Mouse (Mus musculus): ENCODE measurements around the gene 1190002N15Rik.

The 1190002N15Rik gene

DNA sequence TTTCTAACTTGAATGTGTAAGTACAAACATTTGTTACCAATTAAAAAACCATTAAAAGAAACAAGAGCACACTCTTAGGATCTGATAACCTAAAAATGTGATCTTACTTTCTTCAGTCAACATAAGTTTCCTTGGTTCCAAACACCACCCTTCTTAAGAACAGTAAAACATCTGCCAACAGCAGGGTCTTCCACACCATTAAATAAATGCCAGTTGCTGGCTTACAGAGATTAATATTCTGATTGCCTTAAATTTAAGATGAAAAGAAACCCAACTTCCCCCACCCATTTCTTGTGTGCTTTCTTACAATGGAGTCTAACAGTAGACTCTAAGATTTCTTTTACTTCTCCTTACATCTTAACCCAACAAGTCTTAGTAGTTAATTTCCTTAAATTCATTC, 7.9 kb downstream of the 1190002N15Rik start:
- DNase-seq (ENCODE audit: low read depth, low spot score), result no peak

DNA sequence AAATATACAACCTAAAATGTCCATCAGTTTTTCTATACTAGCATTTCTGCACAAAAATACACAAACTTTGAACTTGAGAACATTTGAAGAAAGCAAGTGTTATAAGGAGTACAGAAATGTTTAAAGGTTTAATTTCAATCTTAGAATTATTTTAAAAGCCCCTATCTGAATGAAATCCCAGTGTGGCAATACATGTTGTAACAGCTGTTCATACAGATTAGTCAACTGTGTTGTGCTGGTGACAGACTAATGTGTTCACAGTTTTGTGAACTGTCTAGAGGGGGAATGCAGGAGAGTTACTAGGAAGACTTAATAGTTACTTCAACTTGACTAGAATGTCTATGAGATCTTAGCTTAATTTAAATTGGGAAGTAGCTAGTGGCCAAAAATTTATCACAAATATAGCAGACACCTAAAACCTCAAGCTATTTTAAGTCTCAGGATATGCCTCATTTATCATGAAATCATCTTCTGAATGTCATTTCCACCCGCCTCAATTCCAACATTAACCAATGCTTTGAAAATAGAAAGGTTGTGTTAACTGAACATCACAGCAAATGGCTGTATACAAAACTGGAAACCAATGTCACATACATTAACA, 8.6 kb downstream of the 1190002N15Rik start:
- no peak for DNase-seq (ENCODE audit: low read depth, low spot score)

DNA sequence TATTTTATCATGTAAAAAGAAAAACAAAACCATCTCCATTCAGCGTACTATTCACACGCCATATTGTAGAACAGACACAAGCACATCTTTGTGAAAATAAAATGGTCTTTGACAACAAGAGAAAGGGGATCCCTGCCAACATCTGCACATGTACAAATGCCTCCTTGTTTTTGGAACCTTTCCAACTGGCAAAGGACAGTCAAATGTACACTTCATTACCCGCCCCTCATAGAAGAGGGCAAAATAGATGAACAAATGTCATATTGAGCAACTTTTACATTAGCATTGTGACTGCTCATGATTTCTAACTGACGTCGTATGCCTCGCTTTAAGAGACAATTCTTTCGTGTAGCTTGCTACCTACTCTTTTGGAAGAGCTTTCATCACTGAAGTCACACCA, 11.4 kb downstream of the 1190002N15Rik start:
- no peak for DNase-seq (ENCODE audit: low read depth, low spot score)

DNA sequence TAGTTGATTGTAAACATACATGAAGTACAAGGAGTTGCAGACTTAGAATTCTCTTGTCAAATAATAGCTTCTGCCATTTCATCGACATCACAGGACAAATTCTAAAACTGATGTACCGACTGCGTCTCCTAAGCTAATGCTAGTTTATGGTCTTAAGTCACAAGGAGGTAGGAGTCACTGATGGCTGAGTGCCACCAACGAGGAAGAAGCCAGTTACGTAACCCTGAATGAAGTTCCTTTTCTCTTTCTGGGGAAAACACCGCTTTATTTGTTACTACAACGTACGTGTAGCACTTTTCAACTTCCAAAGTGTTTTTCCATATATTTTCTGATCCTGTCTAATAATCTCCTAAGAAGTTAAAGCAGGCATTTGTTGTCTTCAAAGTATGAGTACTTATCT, 25.6 kb downstream of the 1190002N15Rik start:
- DNase-seq (ENCODE audit: low read depth, low spot score), result no peak

DNA sequence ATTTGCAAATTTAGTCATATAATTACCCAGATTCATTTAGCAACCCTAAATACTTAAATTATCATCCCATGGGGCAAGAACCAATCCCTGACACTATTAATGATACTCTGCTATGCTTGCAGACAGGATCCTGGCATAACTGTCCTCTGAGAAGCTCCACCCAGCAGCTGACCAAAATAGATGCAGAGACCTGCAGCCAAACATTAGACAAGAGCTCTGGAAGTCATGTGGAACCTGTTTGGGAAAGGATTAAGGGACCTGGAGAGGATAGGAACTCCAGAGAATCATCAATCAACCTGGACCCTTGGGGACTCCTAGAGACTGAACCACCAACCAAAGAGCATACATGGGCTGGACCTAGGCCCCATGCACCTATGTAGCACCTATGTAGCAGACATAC, 26.7 kb downstream of the 1190002N15Rik start:
- no peak for DNase-seq (ENCODE audit: low read depth, low spot score)

DNA sequence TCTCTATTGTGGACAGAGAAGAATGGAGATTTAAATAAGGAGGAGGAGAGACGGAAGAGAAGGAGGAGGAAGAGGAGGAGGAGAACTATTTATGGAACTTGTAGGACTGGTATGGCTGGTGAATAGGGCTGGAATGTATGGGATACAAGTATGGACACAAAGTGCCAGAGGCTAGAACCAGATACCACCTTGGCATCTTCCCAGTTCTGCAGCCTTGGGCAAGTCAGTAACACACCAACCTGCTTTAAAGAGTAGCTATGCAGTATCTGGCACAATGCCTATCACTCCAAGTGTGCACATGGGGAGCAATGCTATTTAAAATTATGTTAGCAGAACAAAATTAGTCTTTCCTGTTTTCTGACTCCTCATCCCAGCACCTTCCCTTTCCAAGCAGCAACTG, 30.9 kb downstream of the 1190002N15Rik start:
- DNase-seq (ENCODE audit: low read depth, low spot score), result no peak

DNA sequence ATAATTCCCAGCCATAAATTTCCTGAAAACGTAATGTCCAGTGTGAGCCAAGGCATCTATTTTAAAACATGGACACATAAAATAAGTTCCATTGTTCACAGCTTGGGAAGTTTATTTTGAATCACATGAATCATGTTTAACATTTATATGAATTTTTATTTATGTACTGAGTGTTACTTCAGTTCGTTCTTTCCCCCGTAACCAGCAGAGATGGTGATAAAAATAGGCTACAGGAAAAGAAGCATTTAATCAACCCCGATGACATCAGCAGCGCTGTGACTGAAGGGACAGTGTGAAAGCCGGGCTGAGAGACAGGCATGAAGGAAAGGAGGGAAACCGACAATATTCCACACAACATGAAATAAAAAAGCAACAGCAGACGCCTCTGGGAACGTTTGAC, 46.4 kb downstream of the 1190002N15Rik start:
- DNase-seq (ENCODE audit: low read depth, low spot score), result no peak

DNA sequence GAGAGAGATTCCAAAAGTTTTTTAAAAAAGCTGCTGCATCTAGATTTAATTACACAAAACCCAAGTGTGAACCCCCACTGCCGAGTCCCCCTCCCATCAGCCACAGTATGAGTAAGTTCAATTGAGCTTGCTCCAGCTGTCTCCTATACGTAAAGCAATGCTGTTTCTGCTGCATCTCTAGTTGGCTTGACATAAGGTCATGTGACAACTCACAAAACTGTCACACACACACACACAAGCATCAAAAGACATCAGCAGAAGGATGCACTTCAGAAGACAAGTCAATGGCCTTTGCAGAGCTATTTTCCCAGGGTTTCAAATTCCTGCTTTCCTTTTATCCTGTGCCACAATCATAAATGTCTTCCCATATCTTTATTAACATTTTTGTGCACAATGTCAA, 49.9 kb downstream of the 1190002N15Rik start:
- DNase-seq (ENCODE audit: low read depth, low spot score), result no peak

DNA sequence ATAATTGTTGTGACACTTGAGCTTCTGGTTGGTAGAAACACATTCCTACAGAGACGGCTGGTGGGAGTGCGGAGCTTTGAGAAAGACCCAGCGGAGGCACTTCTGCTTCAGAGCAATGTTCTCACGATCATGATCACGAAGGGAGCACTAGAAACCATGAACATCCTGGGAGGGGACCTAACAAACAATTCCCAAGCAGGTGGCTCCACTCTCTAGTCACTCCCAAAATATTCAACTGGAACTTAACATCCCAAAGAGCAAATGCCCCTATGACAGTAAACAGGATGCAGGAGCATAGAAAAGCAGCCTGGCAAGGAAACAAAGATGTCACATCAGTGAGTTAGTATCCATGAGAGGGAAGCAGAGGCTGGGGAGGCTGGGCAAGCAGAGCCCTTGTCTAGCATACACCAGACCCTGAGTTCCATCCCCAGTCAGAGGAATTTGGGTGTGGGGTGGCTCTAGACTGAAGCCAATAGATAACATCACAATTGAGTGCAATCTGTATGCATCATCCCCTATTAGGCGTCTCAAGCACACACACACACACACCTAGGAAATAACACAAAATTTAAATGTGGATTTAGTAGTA, 54.5 kb downstream of the 1190002N15Rik start:
- DNase-seq (ENCODE audit: low read depth, low spot score), result no peak

DNA sequence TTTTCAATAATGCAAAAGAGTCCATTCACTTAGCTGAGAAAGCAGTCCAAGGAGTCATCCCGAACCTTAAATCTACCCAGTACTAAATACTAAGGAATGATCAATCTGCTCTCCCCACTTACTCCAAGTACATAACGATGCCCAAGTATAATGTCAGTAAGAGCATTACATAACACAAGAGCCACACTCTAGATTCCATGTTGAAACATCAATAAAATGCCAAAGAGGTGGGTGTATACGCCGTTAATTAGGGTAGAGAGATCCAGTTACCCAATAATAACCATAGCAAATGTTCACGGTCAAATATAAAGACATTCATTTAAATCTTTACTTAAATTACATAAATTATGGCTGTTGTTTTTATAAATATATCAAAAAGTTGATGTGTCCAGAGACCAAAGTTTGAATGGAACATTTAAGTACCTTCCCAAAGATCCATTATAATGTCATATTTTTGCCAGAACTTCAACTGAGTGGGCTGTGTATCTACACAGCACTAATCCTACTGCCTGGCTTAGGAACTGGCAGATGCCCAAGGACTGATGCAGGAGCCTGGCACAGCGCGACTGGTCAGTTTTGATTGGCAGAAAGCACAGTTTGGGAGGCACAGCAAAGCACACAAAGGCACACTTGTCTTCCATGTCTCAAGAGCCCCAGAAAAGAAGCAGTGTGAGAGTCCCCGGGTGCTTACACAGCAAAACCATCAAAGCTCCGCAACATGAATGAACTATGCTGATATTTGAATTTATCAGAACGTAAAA, 55.5 kb downstream of the 1190002N15Rik start:
- DNase-seq (ENCODE audit: low read depth, low spot score), result no peak

DNA sequence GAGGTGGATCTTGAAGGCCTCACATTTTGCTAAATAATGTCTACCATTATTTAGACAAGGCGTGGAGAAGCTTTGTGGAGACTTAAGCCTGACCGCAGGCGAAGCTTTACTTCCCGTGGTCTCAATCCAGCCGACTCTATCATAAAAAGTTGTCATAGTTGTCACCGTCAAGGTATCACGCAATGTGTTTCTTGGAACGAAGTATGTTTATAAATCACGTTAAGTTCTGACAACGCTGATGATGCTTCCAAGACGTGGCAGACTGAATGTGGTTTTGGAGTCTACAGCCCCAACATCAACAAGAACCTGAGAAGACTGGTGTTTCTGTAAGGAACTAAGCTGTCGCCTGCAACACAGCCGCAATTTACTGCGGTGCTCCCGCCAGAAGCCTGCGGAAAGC, 56.8 kb downstream of the 1190002N15Rik start:
- no peak for DNase-seq (ENCODE audit: low read depth, low spot score)

DNA sequence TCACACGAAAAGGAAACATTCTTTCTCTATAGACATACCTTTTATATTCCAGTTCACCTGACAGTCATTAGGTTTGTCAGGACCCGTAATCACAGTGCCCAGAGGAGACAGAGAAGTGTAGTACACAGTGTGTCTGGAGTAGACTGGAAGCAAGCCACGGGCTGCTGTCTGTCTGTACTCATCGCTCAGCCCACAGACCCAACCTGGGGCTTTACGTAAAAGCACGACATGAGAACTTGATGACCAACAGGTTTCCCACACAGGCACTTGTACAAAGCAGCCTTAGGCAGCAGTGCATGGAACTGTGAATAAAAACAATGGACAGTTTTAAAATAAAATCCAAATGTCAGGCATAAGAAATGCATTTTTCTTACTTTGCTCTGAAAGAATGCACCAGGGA, 58.5 kb downstream of the 1190002N15Rik start:
- DNase-seq (ENCODE audit: low read depth, low spot score), result no peak

DNA sequence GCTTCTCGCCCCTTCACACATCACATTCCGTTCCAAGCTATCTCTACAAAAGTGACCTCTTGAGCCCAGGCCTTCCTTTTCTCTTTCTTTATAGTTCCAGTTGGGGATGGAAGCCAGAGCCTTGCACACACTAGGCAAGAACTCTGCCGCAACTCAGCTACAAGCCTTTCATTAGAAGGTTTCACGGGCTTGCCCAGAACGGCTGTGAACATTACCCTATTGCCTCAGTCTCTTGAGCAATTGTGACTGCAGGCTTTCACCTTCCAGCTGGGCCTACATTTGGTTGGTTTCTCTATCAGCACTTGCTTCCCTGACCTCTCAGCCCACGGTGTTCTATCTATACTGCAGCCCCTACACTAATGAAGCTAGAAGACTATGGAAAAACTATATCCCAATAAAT, 58.9 kb downstream of the 1190002N15Rik start:
- DNase-seq (ENCODE audit: low read depth, low spot score), result no peak

DNA sequence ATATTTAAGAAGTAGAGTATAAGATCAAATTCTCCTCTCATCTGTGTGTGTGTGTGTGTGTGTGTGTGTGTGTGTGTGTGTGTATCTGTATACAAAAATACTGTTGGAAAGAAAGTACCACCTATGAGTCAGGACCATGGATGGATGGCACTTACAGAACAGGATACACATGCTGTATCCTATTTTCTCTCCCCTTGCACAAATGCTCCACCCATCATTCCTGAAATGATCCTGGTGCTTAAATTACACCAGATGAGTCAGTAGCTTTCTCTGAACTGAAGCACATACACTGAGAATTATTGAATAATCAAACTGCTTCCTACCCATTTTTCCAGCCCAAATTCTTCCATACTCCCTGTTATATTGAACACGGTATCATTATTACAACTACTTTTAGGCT, 61.9 kb downstream of the 1190002N15Rik start:
- no peak for DNase-seq (ENCODE audit: low read depth, low spot score)

DNA sequence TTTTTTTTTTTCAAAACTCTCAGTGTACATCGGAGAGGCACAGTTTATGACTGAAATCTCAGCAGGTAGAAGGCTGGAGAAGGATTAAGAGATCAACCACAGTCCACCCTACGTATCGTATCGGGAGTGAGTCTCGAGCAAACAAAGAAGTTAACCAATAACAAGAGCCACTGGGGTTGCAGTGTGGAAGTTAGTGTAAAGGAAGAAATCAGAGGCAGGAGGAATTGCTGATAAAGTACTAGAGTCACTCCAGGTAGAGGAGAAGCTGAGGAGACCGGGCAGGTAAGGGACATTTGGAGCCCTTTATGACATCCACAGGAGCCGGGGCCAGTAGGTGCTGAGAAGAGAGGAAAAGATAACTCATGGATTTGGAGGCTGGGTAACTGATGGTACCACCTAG, 64.0 kb downstream of the 1190002N15Rik start:
- no peak for DNase-seq (ENCODE audit: low read depth, low spot score)

DNA sequence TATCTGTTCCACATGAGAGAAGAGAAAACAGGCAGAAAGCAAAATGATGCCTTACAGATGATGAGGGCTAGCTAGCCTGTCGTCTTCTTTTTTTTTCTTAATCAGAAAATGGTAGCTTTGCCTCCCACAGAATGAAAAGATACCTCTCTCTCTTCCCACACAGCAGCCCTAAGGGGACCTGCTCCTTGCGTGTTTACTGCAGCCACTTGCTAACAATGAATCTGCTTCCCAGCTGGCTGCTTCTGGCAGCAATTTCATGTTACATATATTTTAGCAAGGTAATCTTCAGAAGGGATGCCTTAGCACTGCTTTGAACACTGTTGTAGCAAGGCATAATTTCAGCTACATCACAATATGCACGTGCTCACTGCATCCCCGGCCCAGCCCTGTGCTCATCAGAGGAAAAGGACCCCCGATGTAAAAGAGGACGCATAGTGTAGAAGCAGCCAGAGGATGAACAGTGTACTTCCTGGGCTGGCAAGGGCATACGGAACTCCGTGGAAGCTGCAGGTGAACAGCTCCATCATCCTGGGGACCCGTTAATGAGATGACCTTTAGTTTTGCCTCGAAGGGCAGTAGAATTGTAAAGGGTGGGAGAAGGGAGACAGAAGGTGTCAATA, 64.8 kb downstream of the 1190002N15Rik start:
- DNase-seq (ENCODE audit: low read depth, low spot score), result no peak

DNA sequence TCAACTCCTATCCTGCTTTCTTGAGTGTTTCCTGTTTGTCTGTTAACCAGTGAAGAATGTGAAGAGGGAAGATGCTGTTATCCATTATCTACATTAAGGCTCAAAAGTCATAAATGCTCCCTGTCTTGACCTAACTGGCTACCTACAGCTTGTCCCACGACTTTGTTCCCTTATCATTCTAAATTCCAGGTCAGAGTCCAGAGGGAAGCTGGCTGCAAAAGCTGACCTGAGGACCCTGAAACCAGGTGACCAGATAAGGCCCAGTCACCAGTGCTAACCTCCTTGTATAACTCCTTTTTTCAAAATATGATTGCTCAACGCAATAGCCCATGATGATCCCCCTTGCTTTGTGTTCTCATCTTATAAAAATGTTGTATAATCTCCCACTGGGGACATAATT, 66.4 kb downstream of the 1190002N15Rik start:
- DNase-seq (ENCODE audit: low read depth, low spot score), result no peak
